Mouse (Mus musculus): ENCODE data around the gene Sox10. TPM values are rescaled to one million over a fixed set of nuclear protein-coding genes. Genes with fewer than 3 reads are reported as not detected.
A peak's percentile ranks its signal among the peaks of the same experiment; 100 is the strongest.

Sox10 gene
- polyA plus RNA-seq, 1 experiment from 2014 or later, result 2.0 TPM

DNA sequence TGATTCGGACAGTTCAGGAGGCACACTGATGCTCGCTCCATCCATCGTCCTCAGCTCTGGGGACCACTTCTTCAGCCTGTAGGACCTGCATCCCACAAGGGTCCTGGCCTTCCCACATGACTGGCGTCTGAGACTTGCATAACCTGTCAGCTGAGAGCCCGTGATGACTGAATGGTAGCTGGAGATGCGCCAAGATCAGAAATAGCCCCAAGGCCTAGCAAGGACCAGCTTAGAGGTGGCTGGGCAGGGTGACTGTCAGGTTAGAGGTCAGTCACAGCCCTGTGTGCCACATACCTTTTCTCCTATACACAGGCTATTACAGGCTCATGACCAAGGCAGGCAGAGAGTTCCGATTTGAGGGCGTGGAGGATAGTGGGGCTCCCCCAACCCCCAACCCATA, 30.5 kb upstream of the Sox10 start:
- H3K4me2 ChIP-seq (ENCODE audit: low read length), result no peak overlapping the region
- no peak overlapping the region for H3K4me3 ChIP-seq (replicated peaks; ENCODE audit: low read length)
- no peak overlapping the region for H3K27ac ChIP-seq (ENCODE audit: low read length)
- H3K4me1 ChIP-seq (replicated peaks; ENCODE audit: control insufficient read depth, insufficient read depth, low read length), result peaks cover 22% of the 10 kb centered on the region
- no peak overlapping the region for H3K9ac ChIP-seq (replicated peaks; ENCODE audit: low read depth, low read length)
- no peaks in the 10 kb centered on the region for H3K36me3 ChIP-seq (ENCODE audit: control insufficient read depth, insufficient read depth)
- WGBS, result 89% methylated on average over 8 of the region's 8 CpGs
- no peaks in the 10 kb centered on the region for H3K27me3 ChIP-seq (replicated peaks; ENCODE audit: control insufficient read depth, insufficient read depth, low read length)
- no peak for ATAC-seq
- no peaks in the 10 kb centered on the region for H3K9me3 ChIP-seq (ENCODE audit: control insufficient read depth, low read length)

DNA sequence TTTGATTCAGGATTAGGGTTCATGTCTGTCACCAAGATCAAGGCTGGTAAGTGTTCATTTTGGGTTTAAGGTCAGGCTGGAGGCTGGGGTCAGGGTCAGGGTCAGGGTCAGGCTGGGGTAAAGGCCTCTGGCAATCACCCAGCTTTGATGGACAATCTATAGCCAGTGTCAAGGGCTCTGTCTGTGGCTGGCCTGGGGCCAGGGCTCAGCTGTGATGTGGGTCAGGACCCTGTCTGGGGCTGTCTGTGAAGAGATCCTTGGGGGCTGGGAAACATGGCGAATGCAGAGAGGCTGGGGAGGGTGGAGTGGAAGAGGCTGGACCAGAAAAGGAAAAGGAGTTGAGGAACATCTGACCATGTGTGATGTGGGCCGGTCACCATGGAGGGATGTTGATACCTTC, 29.9 kb upstream of the Sox10 start:
- Histone ChIP-seq H3K4me1 (replicated peaks; ENCODE audit: control insufficient read depth, insufficient read depth, low read length) (peaks cover 22% of the 10 kb centered on the region), H3K4me2 (ENCODE audit: low read length) (no peak overlapping the region), H3K36me3 (ENCODE audit: control insufficient read depth, insufficient read depth) (no peaks in the 10 kb centered on the region), H3K4me3 (replicated peaks; ENCODE audit: low read length) (no peak overlapping the region), H3K27ac (ENCODE audit: low read length) (no peak overlapping the region), H3K9ac (replicated peaks; ENCODE audit: low read depth, low read length) (no peak overlapping the region), H3K9me3 (ENCODE audit: control insufficient read depth, low read length) (no peaks in the 10 kb centered on the region), H3K27me3 (replicated peaks; ENCODE audit: control insufficient read depth, insufficient read depth, low read length) (no peaks in the 10 kb centered on the region)
- no peak for ATAC-seq
- WGBS, result 85% methylated on average over 2 of the region's 2 CpGs

DNA sequence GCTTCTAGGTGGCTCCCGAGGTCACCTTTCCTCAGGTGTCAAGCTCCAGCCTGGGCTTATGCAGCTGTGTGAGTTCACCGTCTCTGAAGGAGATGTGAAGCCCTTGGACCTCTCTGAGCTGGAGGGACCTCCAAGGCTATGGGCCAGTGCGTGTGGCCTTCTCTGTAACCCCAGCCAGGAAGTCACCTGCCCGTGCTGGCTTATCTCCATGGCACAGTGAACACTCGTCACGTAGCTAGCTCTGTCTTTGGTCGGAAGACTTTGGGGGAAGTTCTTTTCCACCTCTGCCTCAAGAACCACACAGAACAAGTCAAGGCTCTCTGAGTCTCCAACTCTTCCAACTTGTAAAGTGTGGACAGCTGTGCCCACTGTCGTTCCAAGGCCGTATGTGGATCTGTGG, 29.0 kb upstream of the Sox10 start:
- ATAC-seq, result no peak; the same call in 1 of the 2 replicates
- H3K36me3 ChIP-seq (ENCODE audit: control insufficient read depth, insufficient read depth), result no peaks in the 10 kb centered on the region
- WGBS, result 83% methylated on average over 9 of the region's 9 CpGs
- H3K27ac ChIP-seq (ENCODE audit: low read length), result peak overlapping the region; percentile 82
- peaks cover 22% of the 10 kb centered on the region for H3K4me1 ChIP-seq (replicated peaks; ENCODE audit: control insufficient read depth, insufficient read depth, low read length)
- no peak overlapping the region for H3K4me2 ChIP-seq (ENCODE audit: low read length)
- peak overlapping the region; percentile 59; the same call in 1 of the 2 replicates for H3K9ac ChIP-seq (replicated peaks; ENCODE audit: low read depth, low read length)
- H3K27me3 ChIP-seq (replicated peaks; ENCODE audit: control insufficient read depth, insufficient read depth, low read length), result no peaks in the 10 kb centered on the region
- H3K4me3 ChIP-seq (replicated peaks; ENCODE audit: low read length), result no peak overlapping the region
- no peaks in the 10 kb centered on the region for H3K9me3 ChIP-seq (ENCODE audit: control insufficient read depth, low read length)

DNA sequence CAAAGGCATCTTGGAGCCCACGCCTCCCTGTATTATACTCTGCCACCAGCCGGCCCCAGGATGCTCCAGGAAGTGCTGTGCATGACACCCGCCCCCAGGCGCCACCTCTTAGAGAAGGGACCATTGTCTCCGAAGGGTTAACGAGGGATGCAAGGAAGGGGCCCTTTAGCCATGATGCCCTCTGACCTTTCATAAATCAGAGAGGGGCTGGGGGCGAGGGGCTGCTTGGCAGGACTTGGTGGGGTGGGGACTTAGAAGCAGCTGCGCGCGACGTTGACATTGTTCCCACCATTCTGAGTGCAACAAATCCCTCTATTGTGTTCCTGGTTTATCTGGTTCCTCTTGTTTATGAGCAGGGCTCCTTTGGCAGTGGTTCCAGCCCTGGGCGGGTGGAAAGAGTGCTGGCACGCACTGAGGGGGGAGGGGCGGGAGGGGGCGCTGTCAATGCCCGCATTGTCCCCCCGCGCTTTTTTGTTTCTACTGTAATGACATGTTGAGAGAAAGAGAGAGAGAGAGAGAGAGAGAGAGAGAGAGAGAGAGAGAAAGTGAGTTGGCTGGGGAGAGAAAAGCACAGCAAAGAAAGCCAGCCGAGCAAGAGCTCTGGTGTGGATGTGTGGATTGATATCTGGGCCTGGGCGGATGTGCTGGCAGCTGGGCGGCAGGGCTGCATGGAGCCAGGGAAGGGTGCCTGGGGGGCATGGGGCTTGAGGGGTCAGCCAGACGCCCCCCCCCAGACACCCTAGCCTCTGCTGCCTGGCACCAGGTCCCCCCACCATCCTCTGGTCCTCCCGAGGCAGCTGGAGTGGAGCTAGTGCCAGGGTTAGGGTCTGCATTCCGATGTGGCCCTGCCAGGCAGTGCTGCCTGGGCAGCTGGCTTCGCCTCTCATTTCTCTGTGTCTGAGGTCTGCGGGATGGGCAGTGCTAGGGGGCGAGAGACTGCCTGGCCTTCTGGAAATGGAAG, 28.1 kb upstream of the Sox10 start:
- Histone ChIP-seq H3K9me3 (ENCODE audit: control insufficient read depth, low read length) (no peaks in the 10 kb centered on the region), H3K4me1 (replicated peaks; ENCODE audit: control insufficient read depth, insufficient read depth, low read length) (peaks cover 22% of the 10 kb centered on the region), H3K4me2 (ENCODE audit: low read length) (peak overlapping the region; percentile 40), H3K27me3 (replicated peaks; ENCODE audit: control insufficient read depth, insufficient read depth, low read length) (no peaks in the 10 kb centered on the region), H3K27ac (ENCODE audit: low read length) (peak overlapping the region; percentile 82), H3K9ac (replicated peaks; ENCODE audit: low read depth, low read length) (peak overlapping the region; percentile 59), H3K36me3 (ENCODE audit: control insufficient read depth, insufficient read depth) (no peaks in the 10 kb centered on the region), H3K4me3 (replicated peaks; ENCODE audit: low read length) (0 out of 2 replicates have a peak overlapping the region, but pooled peaks have one; percentile 11)
- peak; percentile 86 for ATAC-seq
- WGBS, result 6% methylated on average over 27 of the region's 27 CpGs

DNA sequence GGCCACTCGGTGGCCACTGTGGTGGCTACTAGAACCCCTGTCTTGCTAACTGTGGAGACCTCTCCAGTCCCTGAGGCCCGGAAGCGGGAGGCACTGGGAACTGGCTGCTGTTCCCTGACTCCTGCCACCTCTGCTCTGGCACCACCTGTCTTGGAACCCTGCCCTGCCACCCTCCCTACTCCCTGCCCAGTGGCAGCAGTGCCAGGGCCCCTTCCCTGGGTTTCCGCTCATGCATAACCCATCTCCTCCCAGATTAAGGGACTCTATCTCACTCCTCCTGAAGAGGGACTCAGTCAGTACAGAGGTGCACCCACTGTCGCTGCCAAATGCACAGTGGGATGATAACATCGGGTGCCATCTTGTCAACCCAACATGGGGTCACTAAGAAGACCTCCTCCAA, 27.4 kb upstream of the Sox10 start:
- peak overlapping the region; percentile 82 for H3K27ac ChIP-seq (ENCODE audit: low read length)
- H3K4me2 ChIP-seq (ENCODE audit: low read length), result no peak overlapping the region; the same call in 1 of the 2 replicates
- H3K4me1 ChIP-seq (replicated peaks; ENCODE audit: control insufficient read depth, insufficient read depth, low read length), result peaks cover 22% of the 10 kb centered on the region
- no peaks in the 10 kb centered on the region for H3K27me3 ChIP-seq (replicated peaks; ENCODE audit: control insufficient read depth, insufficient read depth, low read length)
- no peaks in the 10 kb centered on the region for H3K36me3 ChIP-seq (ENCODE audit: control insufficient read depth, insufficient read depth)
- no peak overlapping the region for H3K4me3 ChIP-seq (replicated peaks; ENCODE audit: low read length)
- ATAC-seq, result no peak
- 73% methylated on average over 6 of the region's 6 CpGs for WGBS
- no peaks in the 10 kb centered on the region for H3K9me3 ChIP-seq (ENCODE audit: control insufficient read depth, low read length)
- H3K9ac ChIP-seq (replicated peaks; ENCODE audit: low read depth, low read length), result no peak overlapping the region

DNA sequence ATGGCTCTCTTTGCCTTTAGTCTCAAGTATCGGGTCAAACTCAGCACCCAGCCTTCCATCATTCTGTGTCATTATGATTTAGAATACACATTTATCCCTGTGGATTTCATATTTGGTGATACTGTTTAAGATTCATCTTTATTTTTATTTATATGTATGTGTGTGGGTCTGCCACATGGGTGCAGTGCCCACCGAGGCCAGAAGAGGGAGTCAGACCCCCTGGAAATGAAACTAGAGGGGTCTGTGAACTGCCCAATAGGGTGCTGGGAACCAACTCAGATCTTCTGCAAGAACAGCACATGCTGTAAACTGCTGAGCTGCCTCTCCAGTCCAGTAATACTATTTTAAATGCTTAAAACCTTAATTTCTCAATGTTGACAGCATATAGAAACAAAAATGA, 26.4 kb upstream of the Sox10 start:
- Histone ChIP-seq H3K9ac (replicated peaks; ENCODE audit: low read depth, low read length) (no peak overlapping the region), H3K4me3 (replicated peaks; ENCODE audit: low read length) (no peak overlapping the region), H3K4me1 (replicated peaks; ENCODE audit: control insufficient read depth, insufficient read depth, low read length) (peaks cover 22% of the 10 kb centered on the region), H3K27me3 (replicated peaks; ENCODE audit: control insufficient read depth, insufficient read depth, low read length) (no peaks in the 10 kb centered on the region), H3K9me3 (ENCODE audit: control insufficient read depth, low read length) (no peaks in the 10 kb centered on the region), H3K4me2 (ENCODE audit: low read length) (no peak overlapping the region), H3K27ac (ENCODE audit: low read length) (no peak overlapping the region), H3K36me3 (ENCODE audit: control insufficient read depth, insufficient read depth) (no peaks in the 10 kb centered on the region)
- no peak for ATAC-seq
- 92% methylated on average over 2 of the region's 2 CpGs for WGBS

DNA sequence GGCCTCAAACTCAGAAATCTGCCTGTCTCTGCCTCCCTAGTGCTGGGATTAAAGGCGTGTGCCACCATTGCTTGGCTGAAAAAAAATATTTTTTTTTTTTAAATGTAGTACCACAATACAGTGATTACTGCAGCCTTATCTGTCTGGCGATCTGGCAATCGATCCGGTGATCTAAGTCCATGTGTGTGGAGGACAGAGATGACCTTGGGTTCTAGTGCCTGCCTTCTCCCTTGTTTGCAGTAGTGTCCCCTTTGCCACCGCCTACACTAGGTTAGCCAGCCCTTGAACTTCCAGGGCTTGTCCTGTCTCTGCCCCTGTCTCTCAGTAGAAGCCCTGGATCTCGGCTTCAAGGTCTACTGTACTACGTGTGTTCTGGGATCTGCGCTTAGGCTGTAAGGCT, 22.8 kb upstream of the Sox10 start:
- no peaks in the 10 kb centered on the region for H3K27me3 ChIP-seq (replicated peaks; ENCODE audit: control insufficient read depth, insufficient read depth, low read length)
- H3K36me3 ChIP-seq (ENCODE audit: control insufficient read depth, insufficient read depth), result no peaks in the 10 kb centered on the region
- H3K4me2 ChIP-seq (ENCODE audit: low read length), result no peak overlapping the region
- WGBS, result 98% methylated on average over 8 of the region's 8 CpGs
- peaks cover 6% of the 10 kb centered on the region for H3K4me1 ChIP-seq (replicated peaks; ENCODE audit: control insufficient read depth, insufficient read depth, low read length)
- no peak overlapping the region for H3K27ac ChIP-seq (ENCODE audit: low read length)
- H3K9me3 ChIP-seq (ENCODE audit: control insufficient read depth, low read length), result no peaks in the 10 kb centered on the region
- no peak overlapping the region for H3K9ac ChIP-seq (replicated peaks; ENCODE audit: low read depth, low read length)
- ATAC-seq, result no peak
- no peak overlapping the region for H3K4me3 ChIP-seq (replicated peaks; ENCODE audit: low read length)

DNA sequence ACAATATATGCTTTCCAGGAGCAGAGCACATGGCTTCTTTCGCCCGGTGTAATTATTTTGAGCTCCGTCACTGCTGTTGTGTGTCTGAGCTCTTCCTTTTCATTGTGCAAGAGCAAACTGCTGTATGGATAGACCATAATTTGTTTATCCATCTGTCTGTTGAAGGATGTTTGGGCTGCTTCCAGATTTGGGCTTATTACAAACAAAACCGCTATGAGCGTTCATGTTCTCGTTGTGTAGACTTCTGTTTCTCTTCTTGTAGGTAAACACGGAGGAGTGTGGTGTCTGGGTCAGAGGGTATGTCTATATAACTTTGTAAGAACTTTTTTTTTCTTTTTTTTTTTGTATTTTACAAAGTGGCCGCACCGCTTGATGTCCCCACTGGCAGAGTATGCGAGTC, 20.2 kb upstream of the Sox10 start:
- ATAC-seq, result no peak
- 66% methylated on average over 10 of the region's 10 CpGs for WGBS
- Histone ChIP-seq H3K36me3 (ENCODE audit: control insufficient read depth, insufficient read depth) (no peaks in the 10 kb centered on the region), H3K27ac (ENCODE audit: low read length) (no peak overlapping the region), H3K4me2 (ENCODE audit: low read length) (no peak overlapping the region), H3K9me3 (ENCODE audit: control insufficient read depth, low read length) (no peaks in the 10 kb centered on the region), H3K27me3 (replicated peaks; ENCODE audit: control insufficient read depth, insufficient read depth, low read length) (no peaks in the 10 kb centered on the region), H3K9ac (replicated peaks; ENCODE audit: low read depth, low read length) (no peak overlapping the region), H3K4me3 (replicated peaks; ENCODE audit: low read length) (no peak overlapping the region), H3K4me1 (replicated peaks; ENCODE audit: control insufficient read depth, insufficient read depth, low read length) (no peaks in the 10 kb centered on the region)

DNA sequence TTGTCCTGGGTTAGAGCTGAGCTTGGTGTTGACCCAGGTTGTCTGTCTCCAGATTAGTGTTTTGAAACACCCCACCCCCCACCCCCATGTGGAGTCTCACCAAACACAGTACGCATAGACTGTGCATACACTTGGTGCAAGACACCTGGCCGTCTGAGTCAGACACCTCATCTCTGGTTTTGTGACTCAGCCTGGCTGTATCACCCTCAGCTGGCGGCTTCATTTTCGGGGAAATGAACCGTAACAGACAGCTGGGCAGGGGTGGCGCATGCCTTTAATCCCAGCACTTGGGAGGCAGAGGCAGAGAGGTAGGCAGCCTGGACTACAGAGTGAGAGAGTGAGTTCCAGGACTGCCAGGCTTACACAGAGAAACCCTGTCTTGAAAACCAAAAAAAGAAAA, 11.9 kb upstream of the Sox10 start:
- no peak overlapping the region for H3K27ac ChIP-seq (ENCODE audit: low read length)
- no peaks in the 10 kb centered on the region for H3K27me3 ChIP-seq (replicated peaks; ENCODE audit: control insufficient read depth, insufficient read depth, low read length)
- WGBS, result 51% methylated on average over 6 of the region's 6 CpGs
- no peak overlapping the region for H3K9ac ChIP-seq (replicated peaks; ENCODE audit: low read depth, low read length)
- no peaks in the 10 kb centered on the region for H3K4me1 ChIP-seq (replicated peaks; ENCODE audit: control insufficient read depth, insufficient read depth, low read length)
- H3K9me3 ChIP-seq (ENCODE audit: control insufficient read depth, low read length), result no peaks in the 10 kb centered on the region
- H3K4me2 ChIP-seq (ENCODE audit: low read length), result no peak overlapping the region
- H3K36me3 ChIP-seq (ENCODE audit: control insufficient read depth, insufficient read depth), result no peaks in the 10 kb centered on the region
- no peak for ATAC-seq
- H3K4me3 ChIP-seq (replicated peaks; ENCODE audit: low read length), result no peak overlapping the region
